Mouse (Mus musculus) left cerebral cortex, postnatal 4 days (tissue): ENCODE measurements around the gene Tubd1. TPM values are rescaled to one million over a fixed set of nuclear protein-coding genes. Genes with fewer than 3 reads are reported as not detected.

Experiments
- DNase-seq: peaks from one replicate; pipeline ENCODE4 v3.0.0-alpha.2; 2022
- intact Hi-C: fragments of 180-260 bp; cut with DNase I; formaldehyde crosslinking; loops from one replicate; pipeline ENCODE4 v1.15.1; 2025
- total RNA-seq, 2 experiments: library from RNA; stranded (reverse); gene quantifications; 2 replicates each; pipeline ENCODE4 v1.2.3; 2021

Tubd1 gene
- total RNA-seq, 2 experiments from 2014 or later: 5.0 to 5.8 TPM

GRCm38 (mm10) chr11:86582543-86583260 lies 37.9 kb downstream of the Tubd1 start:
- intact Hi-C loops: no loop called here
- no peak for DNase-seq

GRCm38 (mm10) chr11:86583313-86583825 lies 38.6 kb downstream of the Tubd1 start:
- no peak for DNase-seq
- intact Hi-C loops: no loop called here

- DNase-seq: no peak
- intact Hi-C loops: no loop called here
These were observed 39.5 kb downstream of the Tubd1 start for GRCm38 (mm10) chr11:86583990-86584897.

- intact Hi-C loops: no loop called here
- DNase-seq: no peak
These were observed 40.3 kb downstream of the Tubd1 start for GRCm38 (mm10) chr11:86584898-86585597.

- DNase-seq: no peak
- intact Hi-C loops: no loop called here
These were observed 40.8 kb downstream of the Tubd1 start for GRCm38 (mm10) chr11:86585598-86585984.

- intact Hi-C loops: no loop called here
These were observed 41.5 kb downstream of the Tubd1 start for GRCm38 (mm10) chr11:86586177-86586867.

GRCm38 (mm10) chr11:86586868-86587792 lies 42.3 kb downstream of the Tubd1 start:
- no peak for DNase-seq
- intact Hi-C loops: no loop called here

More at GRCm38 (mm10) chr11:86586177-86586867, 41.5 kb downstream of the Tubd1 start:
- DNase-seq: no peak

- no peak for DNase-seq
- intact Hi-C loops: no loop called here
These were observed 43.0 kb downstream of the Tubd1 start for GRCm38 (mm10) chr11:86587830-86588229.

GRCm38 (mm10) chr11:86588583-86589298 lies 44.0 kb downstream of the Tubd1 start:
- intact Hi-C loops: no loop called here
- no peak for DNase-seq

- intact Hi-C loops: no loop called here
- DNase-seq: no peak
These were observed 45.3 kb downstream of the Tubd1 start for GRCm38 (mm10) chr11:86590066-86590465.

- DNase-seq: no peak
- intact Hi-C loops: no loop called here
These were observed 45.8 kb downstream of the Tubd1 start for GRCm38 (mm10) chr11:86590579-86590978.

- intact Hi-C loops: no loop called here
- DNase-seq: no peak
These were observed 46.6 kb downstream of the Tubd1 start for GRCm38 (mm10) chr11:86591301-86591845.

- DNase-seq: no peak
- intact Hi-C loops: no loop called here
These were observed 47.3 kb downstream of the Tubd1 start for GRCm38 (mm10) chr11:86591931-86592616.

- intact Hi-C loops: no loop called here
- no peak for DNase-seq
These were observed 48.2 kb downstream of the Tubd1 start for GRCm38 (mm10) chr11:86592993-86593392.

GRCm38 (mm10) chr11:86593443-86593842 lies 48.7 kb downstream of the Tubd1 start:
- no peak for DNase-seq
- intact Hi-C loops: no loop called here

GRCm38 (mm10) chr11:86594188-86594876 lies 49.5 kb downstream of the Tubd1 start:
- intact Hi-C loops: no loop called here
- no peak for DNase-seq

- intact Hi-C loops: no loop called here
- no peak for DNase-seq
These were observed 50.6 kb downstream of the Tubd1 start for GRCm38 (mm10) chr11:86595366-86595765.
